ENCODE assay signal across 8 mouse cellular contexts in genomic region chr7:16947959-16948361, GRCm38 (mm10). TPM values are rescaled to one million over a fixed set of nuclear protein-coding genes. Genes with fewer than 3 reads are reported as not detected.
A peak's percentile ranks its signal among the peaks of the same experiment; 100 is the strongest.
DNase-seq lines count a peak whose midpoint lies in the region; ATAC-seq and TF ChIP-seq lines count a peak whose summit lies in the region.

No protein-coding gene starts in this region.

- H3K27me3 ChIP-seq in heart, embryonic 10.5 days (ENCODE audit: insufficient read depth, poor library complexity, severe bottlenecking), result peaks cover 56% of the 10 kb centered on the region
- H3K27me3 ChIP-seq in limb, embryonic 10.5 days (ENCODE audit: low read depth, poor library complexity, severe bottlenecking), result peaks cover 56% of the 10 kb centered on the region

- H3K4me3 ChIP-seq in left cerebral cortex, adult 2 months, result peak overlapping the region; percentile 83
- peak overlapping the region; percentile 58 for H3K4me3 ChIP-seq in heart, embryonic 10.5 days
- H3K4me3 ChIP-seq in limb, embryonic 10.5 days, result peak overlapping the region; percentile 49; the same call in 1 of the 2 replicates
- peak overlapping the region; percentile 97 for H3K4me3 ChIP-seq in olfactory bulb, adult 2 months (ENCODE audit: insufficient read depth, low read depth, low read length)

- intact Hi-C loops in left cerebral cortex, adult 2 months (cut with DNase I), result no loop called here

- 8% methylated on average over 4 of the region's 4 CpGs for WGBS in heart, embryonic 10.5 days
- 22% methylated on average over 4 of the region's 4 CpGs for WGBS in limb, embryonic 10.5 days
- 2% methylated on average over 4 of the region's 4 CpGs for WGBS in olfactory bulb, adult 2 months

- H3K27ac ChIP-seq in left cerebral cortex, adult 2 months, result peak overlapping the region; percentile 72
- H3K27ac ChIP-seq in heart, embryonic 10.5 days, result no peak overlapping the region
- H3K27ac ChIP-seq in limb, embryonic 10.5 days, result no peak overlapping the region; the same call in 1 of the 2 replicates
- H3K27ac ChIP-seq in olfactory bulb, adult 2 months (ENCODE audit: insufficient read depth, low read depth, low read length), result 0 out of 2 replicates have a peak overlapping the region, but pooled peaks have one; percentile 14

- TF ChIP-seq CTCF in left cerebral cortex, adult 2 months (IDR thresholded peaks at IDR 0.05), result no peak
- no peak for TF ChIP-seq CTCF in olfactory bulb, adult 2 months (IDR thresholded peaks at IDR 0.05; ENCODE audit: insufficient read depth, low read depth, low read length)

- H3K9me3 ChIP-seq in heart, embryonic 10.5 days, result no peaks in the 10 kb centered on the region
- H3K9me3 ChIP-seq in limb, embryonic 10.5 days (replicated peaks), result no peaks in the 10 kb centered on the region

- TF ChIP-seq POLR2A in olfactory bulb, adult 2 months (IDR thresholded peaks at IDR 0.05; ENCODE audit: insufficient read depth, low read depth, low read length), result no peak

- H3K36me3 ChIP-seq in heart, embryonic 10.5 days, result no peaks in the 10 kb centered on the region
- no peaks in the 10 kb centered on the region for H3K36me3 ChIP-seq in limb, embryonic 10.5 days

- no peak for ATAC-seq in granulocyte monocyte progenitor cell, adult 5-6 weeks (replicated peaks; ENCODE audit: poor library complexity, severe bottlenecking)

- DNase-seq in left cerebral cortex, adult 2 months (ENCODE audit: extremely low spot score in 1 of 2, low spot score in 2 of 2), result no peak
- DNase-seq in left cerebral cortex, adult 11 months (ENCODE audit: low spot score), result no peak
- DNase-seq in cerebellum, postnatal 25 days, result peak; percentile 57 to 62
- DNase-seq in heart, embryonic 10.5 days (ENCODE audit: low spot score), result no peak
- DNase-seq in limb, embryonic 10.5 days (ENCODE audit: low spot score), result peak; percentile 42
- no peak for DNase-seq in Muller cell, postnatal 12 days (ENCODE audit: inconsistent ontology term)

- peaks cover 56% of the 10 kb centered on the region for H3K4me1 ChIP-seq in heart, embryonic 10.5 days
- H3K4me1 ChIP-seq in limb, embryonic 10.5 days, result peaks cover 57% of the 10 kb centered on the region
- peaks cover 48% of the 10 kb centered on the region for H3K4me1 ChIP-seq in olfactory bulb, adult 2 months (ENCODE audit: control insufficient read depth, insufficient read depth, low read length)

RNA-seq across cellular contexts. Expression of gene Pnmal2, which starts 3.5 kb away (rescaled TPM):
- total RNA-seq in left cerebral cortex, adult 2 months (2021), result 100 to 1,000 TPM; 304 to 311 TPM
- 1.7 and 2.2 TPM in 2 replicates for polyA plus RNA-seq in heart, embryonic 10.5 days (2016; fragmentation: Nextera tagmentation; extraction: Ambion mirVana)
- 2.6 and 5.7 TPM in 2 replicates for polyA plus RNA-seq in limb, embryonic 10.5 days (2016; fragmentation: Nextera tagmentation; extraction: Ambion mirVana)
- polyA plus RNA-seq in olfactory bulb, adult 2 months (2012; ENCODE audit: insufficient read depth, insufficient read length, low replicate concordance, missing spikeins), result not detected in 2 replicates
- not detected in 2 replicates for total RNA-seq in granulocyte monocyte progenitor cell, adult 5-6 weeks (2014; fragmentation: Nextera tagmentation)
- total RNA-seq in granulocyte monocyte progenitor cell, adult 5-6 weeks (2017), result 0.04 TPM in 1 of 2 replicates, not detected in the other

RNA-seq across cellular contexts. Expression of gene Pnmal1, which starts 11.5 kb away (rescaled TPM):
- total RNA-seq in left cerebral cortex, adult 2 months (2021), result 100 to 1,000 TPM; 106 to 118 TPM
- 0.16 and 0.30 TPM in 2 replicates for polyA plus RNA-seq in heart, embryonic 10.5 days (2016; fragmentation: Nextera tagmentation; extraction: Ambion mirVana)
- 0.79 and 1.5 TPM in 2 replicates for polyA plus RNA-seq in limb, embryonic 10.5 days (2016; fragmentation: Nextera tagmentation; extraction: Ambion mirVana)
- not detected in 2 replicates for polyA plus RNA-seq in olfactory bulb, adult 2 months (2012; ENCODE audit: insufficient read depth, insufficient read length, low replicate concordance, missing spikeins)
- total RNA-seq in granulocyte monocyte progenitor cell, adult 5-6 weeks (2014; fragmentation: Nextera tagmentation), result not detected in 2 replicates
- total RNA-seq in granulocyte monocyte progenitor cell, adult 5-6 weeks (2017), result not detected in 2 replicates

RNA-seq across cellular contexts. Expression of gene Calm3, which starts 24.0 kb away (rescaled TPM):
- total RNA-seq in left cerebral cortex, adult 2 months (2021), result 1,000 to 10,000 TPM; 1,732 to 1,834 TPM
- 114 and 117 TPM in 2 replicates for polyA plus RNA-seq in heart, embryonic 10.5 days (2016; fragmentation: Nextera tagmentation; extraction: Ambion mirVana)
- polyA plus RNA-seq in limb, embryonic 10.5 days (2016; fragmentation: Nextera tagmentation; extraction: Ambion mirVana), result 127 and 134 TPM in 2 replicates
- 1,020 and 1,388 TPM in 2 replicates for polyA plus RNA-seq in olfactory bulb, adult 2 months (2012; ENCODE audit: insufficient read depth, insufficient read length, low replicate concordance, missing spikeins)
- 188 and 246 TPM in 2 replicates for total RNA-seq in granulocyte monocyte progenitor cell, adult 5-6 weeks (2014; fragmentation: Nextera tagmentation)
- 463 and 465 TPM in 2 replicates for total RNA-seq in granulocyte monocyte progenitor cell, adult 5-6 weeks (2017)

RNA-seq across cellular contexts. Expression of gene Gm42372, which starts 34.9 kb away (rescaled TPM):
- 10 to 100 TPM; 62.3 to 67.7 TPM for total RNA-seq in left cerebral cortex, adult 2 months (2021)
- 0.22 and 0.24 TPM in 2 replicates for polyA plus RNA-seq in heart, embryonic 10.5 days (2016; fragmentation: Nextera tagmentation; extraction: Ambion mirVana)
- polyA plus RNA-seq in limb, embryonic 10.5 days (2016; fragmentation: Nextera tagmentation; extraction: Ambion mirVana), result 0.96 and 0.98 TPM in 2 replicates
- polyA plus RNA-seq in olfactory bulb, adult 2 months (2012; ENCODE audit: insufficient read depth, insufficient read length, low replicate concordance, missing spikeins), result not detected in 2 replicates
- total RNA-seq in granulocyte monocyte progenitor cell, adult 5-6 weeks (2014; fragmentation: Nextera tagmentation), result 0.09 TPM in 1 of 2 replicates, not detected in the other
- 0.04 TPM in 1 of 2 replicates, not detected in the other for total RNA-seq in granulocyte monocyte progenitor cell, adult 5-6 weeks (2017)

RNA-seq across cellular contexts. Expression of gene Ptgir, which starts 41.7 kb away (rescaled TPM):
- total RNA-seq in left cerebral cortex, adult 2 months (2021), result under 1 TPM; 0.11 to 0.21 TPM
- polyA plus RNA-seq in heart, embryonic 10.5 days (2016; fragmentation: Nextera tagmentation; extraction: Ambion mirVana), result 0.15 and 0.51 TPM in 2 replicates
- polyA plus RNA-seq in limb, embryonic 10.5 days (2016; fragmentation: Nextera tagmentation; extraction: Ambion mirVana), result 0.18 and 0.43 TPM in 2 replicates
- not detected in 2 replicates for polyA plus RNA-seq in olfactory bulb, adult 2 months (2012; ENCODE audit: insufficient read depth, insufficient read length, low replicate concordance, missing spikeins)
- total RNA-seq in granulocyte monocyte progenitor cell, adult 5-6 weeks (2014; fragmentation: Nextera tagmentation), result 1.1 and 1.2 TPM in 2 replicates
- total RNA-seq in granulocyte monocyte progenitor cell, adult 5-6 weeks (2017), result 2.2 and 2.6 TPM in 2 replicates

Comparison
In these comparisons a context has a peak if more than half of its experiments do, and no peak if none do; other contexts are left out.
1. DNase-seq: peak in cerebellum, postnatal 25 days (2 of 2) and limb, embryonic 10.5 days (single experiment); none in left cerebral cortex, adult 2 months (0 of 2), left cerebral cortex, adult 11 months (single experiment), heart, embryonic 10.5 days (single experiment) and Muller cell, postnatal 12 days (single experiment).
2. H3K27ac ChIP-seq: peak in left cerebral cortex, adult 2 months (single experiment) and olfactory bulb, adult 2 months (single experiment); none in heart, embryonic 10.5 days (single experiment) and limb, embryonic 10.5 days (single experiment).
3. RNA of gene Pnmal1, which starts 11.5 kb away (polyA plus RNA-seq): not detected in olfactory bulb, adult 2 months; 0.79 to 1.5 TPM in limb, embryonic 10.5 days and 0.16 to 0.30 TPM in heart, embryonic 10.5 days; every median in the first group is over 10 times any median in the second.
4. Peak in every context shown above with its lines, with median percentiles within 50 percentile points of each other: H3K4me3 ChIP-seq.